Mouse (Mus musculus) kidney, adult 8-10 months (tissue): ENCODE measurements around the gene Psmd8.
"Not testable (repeated sequence)": the region's sequence is repeated elsewhere in the genome, so short reads cannot be mapped to it uniquely, and the experiment has no call there.

Experiments used
- DNase-seq, 2 experiments: peaks; one replicate each; pipeline ENCODE4 v3.0.0; 2022

Psmd8 gene

DNA sequence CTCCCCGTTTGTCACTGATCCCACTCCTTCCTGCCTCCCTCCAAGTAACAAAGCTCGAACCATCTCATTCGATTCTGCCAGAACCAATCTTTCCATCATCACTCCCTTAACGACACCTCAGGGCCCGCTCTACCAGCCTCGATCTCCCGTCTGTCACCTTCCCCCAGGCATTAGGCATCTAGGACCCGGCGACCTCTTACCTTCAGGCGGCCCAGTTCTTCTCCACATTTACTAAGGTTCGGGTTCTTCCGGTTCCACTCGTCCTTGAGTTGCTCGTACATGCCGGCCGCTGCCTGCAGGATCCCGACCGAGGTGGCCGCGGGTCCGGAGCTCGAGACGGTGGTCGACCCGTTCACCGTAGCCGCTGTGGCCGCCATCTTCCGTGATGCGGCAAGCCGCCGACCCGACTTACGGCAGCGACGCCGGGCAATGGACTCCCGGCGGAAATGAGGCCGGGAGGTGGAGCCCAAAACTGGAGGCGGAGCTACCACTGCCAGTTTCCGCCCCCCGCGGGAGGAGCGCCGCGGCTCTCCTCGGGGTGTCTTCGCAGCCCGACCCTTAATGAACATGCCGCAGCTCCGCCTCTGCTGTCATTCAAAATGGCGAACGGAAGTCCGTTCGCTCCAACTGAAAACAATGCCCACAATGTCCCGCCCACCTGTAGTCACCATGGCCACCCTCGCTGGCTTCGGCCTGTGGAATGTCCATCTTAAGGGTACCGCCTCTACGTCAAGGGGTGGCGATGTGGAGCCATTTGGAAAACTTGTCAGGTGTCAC is at the start of gene Psmd8:
Gene Psmd8, minus strand, starts transcription at position 625 of the 777 bp plus-strand sequence.
- DNase-seq, result peak; percentile 97 to 99

GRCm38 (mm10) chr7:29228202-29228601 is 47.7 kb upstream of the Psmd8 start:
- DNase-seq, result no peak

DNA sequence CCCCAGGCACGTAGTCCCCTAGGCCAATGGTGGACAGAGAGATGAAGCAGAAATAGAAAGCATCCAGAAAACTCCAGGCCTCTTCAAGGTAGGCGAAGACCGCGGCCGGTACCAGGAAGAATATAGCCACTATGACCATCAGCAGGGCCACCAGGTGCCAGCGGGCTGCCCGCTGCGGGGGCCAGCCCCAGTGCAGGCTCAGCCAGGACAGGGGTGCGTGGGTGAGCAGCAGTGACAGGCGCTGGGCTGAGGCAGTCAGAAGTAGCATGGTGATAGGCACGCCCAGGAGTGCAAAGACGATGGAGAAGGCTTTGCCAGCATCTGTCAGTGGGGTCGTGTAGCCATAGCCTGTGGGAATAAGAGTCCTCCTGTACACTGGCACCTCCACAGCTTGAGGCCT is 45.0 kb upstream of the Psmd8 start:
- DNase-seq, result no peak

DNA sequence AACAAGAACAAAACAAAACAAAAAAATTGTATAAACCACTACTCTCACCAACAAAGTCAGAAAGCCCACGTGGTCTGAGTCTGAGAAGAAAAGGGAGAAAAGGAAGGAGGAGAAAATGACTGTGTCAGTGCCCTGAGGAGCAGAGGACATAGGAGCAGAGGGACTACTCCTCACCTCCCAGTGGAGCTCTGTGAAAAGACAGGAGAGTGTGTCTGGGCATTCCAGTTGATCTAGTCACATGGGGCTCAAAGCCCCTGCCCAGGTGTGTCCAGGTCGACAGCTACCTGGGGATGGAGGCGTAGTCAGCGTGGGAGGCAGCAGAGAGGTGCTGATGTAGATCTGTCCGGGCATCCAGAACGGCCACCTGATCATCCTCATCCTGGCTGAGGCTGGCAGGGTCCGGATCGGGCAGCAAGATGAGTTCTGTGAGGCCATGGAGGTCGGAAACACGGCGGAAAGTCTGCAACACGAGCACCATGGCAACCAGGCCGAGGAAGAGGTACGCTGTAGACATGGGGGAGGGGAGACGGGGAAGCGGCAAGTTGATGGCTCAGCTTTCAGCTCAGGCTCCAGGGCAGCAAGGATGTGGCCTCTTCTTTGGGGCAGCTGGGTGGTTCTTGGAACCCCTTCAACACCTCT is 44.4 kb upstream of the Psmd8 start:
- DNase-seq, result no peak

- DNase-seq, result no peak
Measured at GRCm38 (mm10) chr7:29214846-29215245, 34.3 kb upstream of the Psmd8 start.

GRCm38 (mm10) chr7:29214236-29214635 is 33.7 kb upstream of the Psmd8 start:
- peak in 1 of 2 experiments; percentile 6 for DNase-seq

GRCm38 (mm10) chr7:29213675-29214082 is 33.2 kb upstream of the Psmd8 start, which contains the start of gene Catsperg1:
Gene Catsperg1, minus strand, starts transcription at chr7:29214035.
- peak in 1 of 2 experiments; percentile 61 for DNase-seq

DNA sequence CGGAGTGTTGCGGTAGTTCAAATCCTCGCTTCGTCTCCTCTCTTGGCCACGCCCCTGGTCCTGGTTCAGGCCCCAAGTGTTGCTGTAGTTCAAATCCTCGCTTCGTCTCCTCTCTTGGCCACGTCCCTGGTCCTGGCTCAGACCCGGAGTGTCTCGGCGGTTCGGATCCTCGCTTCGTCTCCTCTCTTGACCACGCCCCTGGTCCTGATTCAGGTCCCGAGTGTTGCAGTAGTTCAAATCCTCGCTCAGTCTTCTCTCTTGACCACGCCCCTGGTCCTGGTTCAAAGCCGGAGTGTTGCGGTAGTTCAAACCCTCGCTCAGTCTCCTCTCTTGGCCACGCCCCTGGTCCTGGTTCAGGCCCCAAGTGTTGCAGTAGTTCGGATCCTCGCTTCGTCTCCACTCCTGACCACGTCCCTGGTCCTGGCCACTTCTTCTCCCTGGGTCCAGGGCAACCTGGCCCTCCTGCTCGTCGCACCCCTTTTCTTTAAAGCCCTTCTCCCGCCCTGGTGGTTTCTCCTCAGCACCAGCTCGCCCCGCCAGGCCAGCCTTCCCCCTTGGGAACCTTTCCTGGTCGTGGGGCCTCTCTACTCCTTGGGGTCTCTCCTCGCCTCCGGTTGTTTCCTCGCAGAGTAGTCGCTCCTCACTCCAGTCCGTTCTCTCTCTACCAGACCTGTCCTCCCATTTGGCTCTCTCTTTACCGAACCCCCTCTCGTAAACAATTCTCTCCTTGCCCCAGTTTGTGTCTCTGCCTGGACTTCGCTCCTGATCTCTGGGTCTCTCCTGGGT is 32.5 kb upstream of the Psmd8 start:
- DNase-seq, result not testable (repeated sequence)

DNA sequence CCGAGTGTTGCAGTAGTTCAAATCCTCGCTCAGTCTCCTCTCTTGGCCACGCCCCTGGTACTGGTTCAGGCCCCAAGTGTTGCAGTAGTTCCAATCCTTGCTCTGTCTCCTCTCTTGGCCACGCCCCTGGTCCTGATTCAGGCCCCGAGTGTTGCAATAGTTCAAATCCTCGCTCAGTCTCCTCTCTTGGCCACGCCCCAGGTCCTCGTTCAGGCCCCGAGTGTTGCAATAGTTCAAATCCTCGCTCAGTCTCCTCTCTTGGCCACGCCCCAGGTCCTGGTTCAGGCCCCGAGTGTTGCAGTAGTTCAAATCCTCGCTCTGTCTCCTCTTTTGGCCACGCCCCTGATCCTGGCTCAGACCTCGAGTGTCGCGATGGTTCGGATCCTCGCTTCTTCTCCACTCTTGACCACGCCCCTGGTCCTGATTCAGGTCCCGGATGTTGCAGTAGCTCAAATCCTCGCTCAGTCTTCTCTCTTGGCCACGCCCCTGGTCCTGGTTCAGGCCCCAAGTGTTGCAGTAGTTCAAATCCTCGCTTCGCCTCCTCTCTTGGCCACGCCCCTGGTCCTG is 31.8 kb upstream of the Psmd8 start:
- DNase-seq, result peak in 1 of 2 experiments; percentile 7

DNA sequence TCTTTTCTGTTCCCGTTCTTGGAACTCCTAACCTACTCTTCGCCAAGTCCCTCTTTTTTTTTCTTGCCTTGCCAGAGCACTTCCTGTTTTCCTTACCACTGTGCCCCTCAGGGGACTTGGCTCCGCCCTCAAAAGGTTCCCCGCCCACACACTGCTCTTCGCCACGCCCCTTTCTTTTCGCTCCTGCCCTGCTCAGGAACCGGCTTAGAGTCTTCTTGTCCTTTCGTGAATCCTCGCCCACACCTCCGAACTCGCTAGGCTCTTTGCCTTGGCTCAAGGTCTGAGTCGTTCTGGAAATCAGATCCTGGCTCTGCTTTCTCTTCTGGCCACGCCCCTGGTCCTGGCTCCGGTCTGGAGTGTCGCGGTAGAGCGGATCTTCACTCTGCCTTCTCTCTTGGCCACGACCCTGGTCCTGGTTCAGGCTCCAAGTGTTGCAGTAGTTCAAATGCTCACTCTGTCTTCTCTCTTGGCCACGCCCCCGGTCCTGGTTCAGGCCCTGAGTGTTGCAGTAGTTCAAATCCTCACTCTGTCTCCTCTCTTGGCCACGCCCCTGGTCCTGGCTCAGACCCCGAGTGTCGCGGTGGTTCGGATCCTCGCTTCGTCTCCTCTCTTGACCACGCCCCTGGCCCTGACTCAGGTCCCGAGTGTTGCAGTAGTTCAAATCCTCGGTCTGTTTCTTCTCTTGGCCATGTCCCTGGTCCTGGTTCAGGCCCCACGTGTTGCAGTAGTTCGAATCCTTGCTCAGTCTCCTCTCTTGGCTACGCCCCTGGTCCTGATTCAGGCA is 31.1 kb upstream of the Psmd8 start:
- DNase-seq, result peak; percentile 86 to 89

GRCm38 (mm10) chr7:29211013-29211412 is 30.5 kb upstream of the Psmd8 start:
- DNase-seq, result peak; percentile 23 to 25

DNA sequence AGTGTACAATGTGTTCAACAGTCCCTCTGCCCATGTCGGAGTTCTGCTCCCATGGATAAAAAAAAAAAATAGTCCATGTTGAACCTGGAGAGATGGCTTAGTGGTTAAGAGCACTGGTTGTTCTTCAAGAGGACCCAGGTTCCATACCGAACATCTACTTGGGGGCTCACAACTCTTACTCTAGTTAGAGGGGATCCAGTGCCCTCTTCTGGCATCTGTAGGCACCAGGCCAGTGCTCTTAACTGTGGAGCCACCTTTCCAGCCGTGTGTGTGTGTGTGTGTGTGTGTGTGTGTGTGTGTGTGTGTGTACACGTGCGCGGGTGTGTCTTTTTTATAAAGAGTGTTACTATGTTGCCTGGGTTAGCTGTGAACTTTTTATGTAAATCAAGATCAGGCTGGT is 22.1 kb upstream of the Psmd8 start:
- DNase-seq, result no peak

DNA sequence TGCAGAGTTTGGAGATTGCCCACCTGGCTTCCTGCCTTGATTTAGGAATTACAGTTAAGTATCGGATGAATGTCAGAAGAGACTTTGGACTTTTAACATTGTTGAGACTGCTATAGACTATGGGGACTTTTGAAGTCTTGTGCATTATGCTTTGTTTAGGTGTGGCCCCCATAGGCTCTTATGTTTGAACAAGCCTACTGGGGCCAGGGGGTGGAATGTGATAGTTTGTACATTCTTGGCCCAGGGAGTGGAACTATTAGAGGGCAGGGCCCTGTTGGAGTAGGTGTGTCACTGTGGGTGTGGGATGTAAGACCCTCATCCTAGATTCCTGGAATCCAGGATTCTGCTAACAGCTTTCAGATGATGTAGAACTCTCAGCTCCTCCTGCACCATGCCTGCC is 13.7 kb upstream of the Psmd8 start:
- DNase-seq, result not testable (repeated sequence)

DNA sequence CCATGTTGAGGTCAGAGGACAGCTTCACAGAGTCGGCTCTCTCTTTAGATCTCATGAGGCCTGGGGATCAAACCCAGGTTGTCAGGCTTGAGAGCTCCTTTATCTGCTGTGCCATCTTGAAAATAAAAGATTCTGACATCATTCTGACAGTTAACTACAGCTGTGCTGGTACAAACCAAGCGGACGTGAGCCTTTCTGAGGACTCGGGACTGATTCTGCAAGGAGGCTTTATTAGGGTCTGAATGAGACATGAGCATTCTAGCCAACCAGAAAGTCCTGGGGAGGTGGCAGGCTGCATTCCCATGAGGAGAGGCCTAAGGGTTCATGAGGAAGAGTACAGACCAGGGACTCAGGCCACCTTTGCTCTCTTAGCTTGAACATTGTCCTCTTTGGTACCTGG is 822 bp upstream of the Psmd8 start:
- not testable (repeated sequence) for DNase-seq

DNA sequence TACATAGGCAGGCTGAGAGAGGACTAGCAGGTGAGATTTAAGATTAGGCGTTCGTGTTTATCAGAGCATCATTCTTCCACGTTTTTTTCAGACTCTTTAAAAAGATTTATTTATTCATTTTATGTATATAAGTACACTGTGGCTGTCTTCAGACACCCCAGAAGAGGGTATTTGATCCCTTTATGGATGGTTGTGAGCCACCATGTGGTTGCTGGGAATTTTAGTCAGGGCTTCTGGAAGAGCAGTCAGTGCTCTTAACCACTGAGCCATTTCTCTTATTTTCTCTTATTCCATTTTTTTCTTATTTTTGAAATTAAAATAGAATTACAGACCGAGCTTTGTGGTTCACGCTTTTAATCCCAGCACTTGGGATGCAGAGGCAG is 344 bp upstream of the Psmd8 start:
- DNase-seq, result no peak

- no peak for DNase-seq
Measured at GRCm38 (mm10) chr7:29179323-29179722, 1.2 kb downstream of the Psmd8 start.

GRCm38 (mm10) chr7:29178106-29178505 is 2.4 kb downstream of the Psmd8 start:
- no peak for DNase-seq

- DNase-seq, result no peak
Measured at GRCm38 (mm10) chr7:29172390-29173016, 8.0 kb downstream of the Psmd8 start.

- no peak for DNase-seq
Measured at GRCm38 (mm10) chr7:29171562-29172097, 8.9 kb downstream of the Psmd8 start.

DNA sequence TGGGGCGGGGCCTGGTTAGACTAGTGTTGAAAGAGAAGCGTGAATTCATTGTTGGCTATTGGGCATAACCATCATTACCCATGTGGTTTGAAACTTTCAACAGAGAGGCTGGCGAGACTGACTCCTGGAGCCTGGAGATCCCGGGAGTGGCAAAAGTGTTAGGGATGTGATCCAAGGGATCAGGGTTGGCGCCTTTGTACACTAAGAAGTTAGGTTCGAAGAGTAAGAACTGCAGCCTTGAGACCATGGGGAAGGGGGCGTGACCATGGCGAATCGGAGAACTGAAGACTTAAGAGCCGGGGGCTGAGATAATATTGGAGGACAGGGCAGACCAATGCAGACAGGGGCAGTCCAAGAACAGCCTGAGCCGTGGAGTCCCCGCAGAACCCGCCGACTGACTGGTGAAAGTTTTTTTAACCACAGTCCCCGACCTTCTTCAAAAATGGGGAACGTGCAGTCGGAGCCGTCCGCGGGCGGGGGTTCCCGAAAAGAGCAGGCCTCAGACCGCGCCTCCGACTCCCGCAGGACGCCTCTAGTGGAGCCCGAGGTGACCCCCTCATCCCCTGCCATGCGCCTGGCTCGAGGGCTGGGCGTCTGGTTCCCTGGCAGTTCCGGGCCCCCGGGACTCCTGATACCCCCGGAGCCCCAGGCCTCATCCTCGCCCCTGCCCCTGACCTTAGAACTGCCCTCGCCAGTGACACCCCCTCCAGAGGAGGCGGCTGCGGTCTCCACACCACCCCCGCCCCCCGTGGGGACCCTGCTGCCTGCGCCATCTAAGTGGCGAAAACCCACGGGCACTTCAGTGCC is 9.5 kb downstream of the Psmd8 start:
- no peak for DNase-seq
